Mouse (Mus musculus): ENCODE data around the gene Akap11. TPM values are rescaled to one million over a fixed set of nuclear protein-coding genes. Genes with fewer than 3 reads are reported as not detected.
A peak's percentile ranks its signal among the peaks of the same experiment; 100 is the strongest.

Akap11 gene
- polyA plus RNA-seq (2015; fragmentation: Nextera tagmentation; extraction: Ambion mirVana): 44.0 and 46.3 TPM in 2 replicates

GRCm38 (mm10) chr14:78536281-78537165, at the start of gene Akap11:
Akap11 (minus strand) TSS chr14:78536808.
- Histone ChIP-seq H3K9me3 (ENCODE audit: control insufficient read depth, low read length) (no peaks in the 10 kb centered on the region), H3K4me2 (ENCODE audit: low read length) (peak within 1 kb of the TSS; percentile 82), H3K4me1 (replicated peaks; ENCODE audit: control insufficient read depth, insufficient read depth, low read length) (peaks cover 29% of the 10 kb centered on the region), H3K4me3 (replicated peaks; ENCODE audit: low read length) (peak within 1 kb of the TSS; percentile 98), H3K36me3 (ENCODE audit: control insufficient read depth, insufficient read depth) (no peaks in the 10 kb centered on the region), H3K27ac (ENCODE audit: low read length) (peak within 1 kb of the TSS; percentile 92), H3K9ac (replicated peaks; ENCODE audit: low read depth, low read length) (peak within 1 kb of the TSS; percentile 100), H3K27me3 (replicated peaks; ENCODE audit: control insufficient read depth, insufficient read depth, low read length) (no peaks in the 10 kb centered on the region)
- ATAC-seq: peak; percentile 93
- under 1% methylated on average over 79 of the region's 82 CpGs for WGBS

- Histone ChIP-seq H3K9ac (replicated peaks; ENCODE audit: low read depth, low read length) (no peak overlapping the region), H3K4me2 (ENCODE audit: low read length) (no peak overlapping the region), H3K27me3 (replicated peaks; ENCODE audit: control insufficient read depth, insufficient read depth, low read length) (no peaks in the 10 kb centered on the region), H3K36me3 (ENCODE audit: control insufficient read depth, insufficient read depth) (peaks cover 9% of the 10 kb centered on the region), H3K27ac (ENCODE audit: low read length) (no peak overlapping the region), H3K4me1 (replicated peaks; ENCODE audit: control insufficient read depth, insufficient read depth, low read length) (no peaks in the 10 kb centered on the region), H3K9me3 (ENCODE audit: control insufficient read depth, low read length) (no peaks in the 10 kb centered on the region), H3K4me3 (replicated peaks; ENCODE audit: low read length) (no peak overlapping the region)
- WGBS: 87% methylated on average over 13 of the region's 13 CpGs
- ATAC-seq: no peak
Measured at GRCm38 (mm10) chr14:78584222-78584621, 47.6 kb upstream of the Akap11 start.

GRCm38 (mm10) chr14:78583168-78583567, 46.6 kb upstream of the Akap11 start:
- ATAC-seq: no peak
- Histone ChIP-seq H3K27me3 (replicated peaks; ENCODE audit: control insufficient read depth, insufficient read depth, low read length) (no peaks in the 10 kb centered on the region), H3K4me1 (replicated peaks; ENCODE audit: control insufficient read depth, insufficient read depth, low read length) (no peaks in the 10 kb centered on the region), H3K4me2 (ENCODE audit: low read length) (no peak overlapping the region), H3K4me3 (replicated peaks; ENCODE audit: low read length) (no peak overlapping the region), H3K9ac (replicated peaks; ENCODE audit: low read depth, low read length) (no peak overlapping the region), H3K27ac (ENCODE audit: low read length) (no peak overlapping the region), H3K36me3 (ENCODE audit: control insufficient read depth, insufficient read depth) (peaks cover 9% of the 10 kb centered on the region), H3K9me3 (ENCODE audit: control insufficient read depth, low read length) (no peaks in the 10 kb centered on the region)

DNA sequence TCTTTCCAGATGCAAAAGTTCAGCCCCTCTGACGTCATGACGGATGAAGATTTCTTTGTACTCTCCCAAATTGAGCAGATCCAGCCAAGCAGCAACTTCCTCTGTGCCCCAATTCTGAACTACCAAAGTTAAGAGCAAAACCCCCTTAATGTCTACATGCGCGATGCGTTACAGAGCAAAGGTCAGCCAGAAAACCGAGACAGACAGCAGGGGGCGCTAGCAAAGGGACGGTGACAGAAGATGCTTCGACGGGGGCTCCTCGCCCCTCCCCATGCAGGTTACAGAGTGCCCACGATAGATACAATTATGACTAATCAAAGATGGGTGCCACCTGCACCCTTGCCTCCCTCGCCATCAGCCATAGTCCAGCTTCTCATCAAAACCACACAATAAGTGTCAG, 39.3 kb upstream of the Akap11 start:
- Histone ChIP-seq H3K4me1 (replicated peaks; ENCODE audit: control insufficient read depth, insufficient read depth, low read length) (no peaks in the 10 kb centered on the region), H3K9ac (replicated peaks; ENCODE audit: low read depth, low read length) (no peak overlapping the region), H3K27me3 (replicated peaks; ENCODE audit: control insufficient read depth, insufficient read depth, low read length) (no peaks in the 10 kb centered on the region), H3K4me2 (ENCODE audit: low read length) (no peak overlapping the region), H3K4me3 (replicated peaks; ENCODE audit: low read length) (no peak overlapping the region), H3K27ac (ENCODE audit: low read length) (no peak overlapping the region), H3K9me3 (ENCODE audit: control insufficient read depth, low read length) (no peaks in the 10 kb centered on the region), H3K36me3 (ENCODE audit: control insufficient read depth, insufficient read depth) (peaks cover 6% of the 10 kb centered on the region)
- no peak for ATAC-seq
- 79% methylated on average over 13 of the region's 13 CpGs for WGBS

DNA sequence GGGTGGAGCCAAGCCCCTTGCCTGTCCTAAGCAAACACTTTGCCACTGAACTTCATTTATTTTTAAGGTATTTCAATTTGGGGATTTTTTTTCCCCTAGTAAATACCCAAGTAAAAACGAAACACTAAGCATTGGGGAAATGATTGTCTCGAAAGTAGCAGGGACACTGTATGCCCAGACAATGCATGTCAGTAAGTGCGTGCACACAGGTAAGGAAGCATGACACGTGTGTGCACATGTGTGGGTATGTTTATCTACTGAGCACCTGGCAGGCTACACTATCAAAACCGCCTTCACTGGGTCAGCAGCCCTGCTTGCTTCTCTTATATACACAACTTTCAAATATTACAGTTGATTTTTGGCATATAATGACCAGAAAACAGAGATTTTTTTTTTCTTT, 31.8 kb upstream of the Akap11 start:
- Histone ChIP-seq H3K9me3 (ENCODE audit: control insufficient read depth, low read length) (no peaks in the 10 kb centered on the region), H3K4me3 (replicated peaks; ENCODE audit: low read length) (no peak overlapping the region), H3K36me3 (ENCODE audit: control insufficient read depth, insufficient read depth) (no peaks in the 10 kb centered on the region), H3K9ac (replicated peaks; ENCODE audit: low read depth, low read length) (no peak overlapping the region), H3K4me2 (ENCODE audit: low read length) (no peak overlapping the region), H3K27ac (ENCODE audit: low read length) (no peak overlapping the region), H3K4me1 (replicated peaks; ENCODE audit: control insufficient read depth, insufficient read depth, low read length) (no peaks in the 10 kb centered on the region), H3K27me3 (replicated peaks; ENCODE audit: control insufficient read depth, insufficient read depth, low read length) (no peaks in the 10 kb centered on the region)
- WGBS: 93% methylated on average over 5 of the region's 5 CpGs
- no peak for ATAC-seq

- no peak overlapping the region for H3K27ac ChIP-seq (ENCODE audit: low read length)
- H3K27me3 ChIP-seq (replicated peaks; ENCODE audit: control insufficient read depth, insufficient read depth, low read length): no peaks in the 10 kb centered on the region
- no peaks in the 10 kb centered on the region; the same call in 1 of the 2 replicates for H3K4me1 ChIP-seq (replicated peaks; ENCODE audit: control insufficient read depth, insufficient read depth, low read length)
- H3K36me3 ChIP-seq (ENCODE audit: control insufficient read depth, insufficient read depth): no peaks in the 10 kb centered on the region
- H3K9me3 ChIP-seq (ENCODE audit: control insufficient read depth, low read length): no peaks in the 10 kb centered on the region
- no peak overlapping the region for H3K4me3 ChIP-seq (replicated peaks; ENCODE audit: low read length)
- 81% methylated on average over 4 of the region's 4 CpGs for WGBS
- no peak for ATAC-seq
- no peak overlapping the region for H3K4me2 ChIP-seq (ENCODE audit: low read length)
- H3K9ac ChIP-seq (replicated peaks; ENCODE audit: low read depth, low read length): no peak overlapping the region
Measured at GRCm38 (mm10) chr14:78566431-78566830, 29.8 kb upstream of the Akap11 start.

- Histone ChIP-seq H3K9me3 (ENCODE audit: control insufficient read depth, low read length) (no peaks in the 10 kb centered on the region), H3K4me2 (ENCODE audit: low read length) (no peak overlapping the region), H3K9ac (replicated peaks; ENCODE audit: low read depth, low read length) (no peak overlapping the region), H3K27ac (ENCODE audit: low read length) (no peak overlapping the region), H3K4me1 (replicated peaks; ENCODE audit: control insufficient read depth, insufficient read depth, low read length) (no peaks in the 10 kb centered on the region; the same call in 1 of the 2 replicates), H3K4me3 (replicated peaks; ENCODE audit: low read length) (no peak overlapping the region), H3K36me3 (ENCODE audit: control insufficient read depth, insufficient read depth) (no peaks in the 10 kb centered on the region), H3K27me3 (replicated peaks; ENCODE audit: control insufficient read depth, insufficient read depth, low read length) (no peaks in the 10 kb centered on the region)
- 85% methylated on average over 2 of the region's 2 CpGs for WGBS
- no peak for ATAC-seq
Measured at GRCm38 (mm10) chr14:78564292-78564691, 27.7 kb upstream of the Akap11 start.

DNA sequence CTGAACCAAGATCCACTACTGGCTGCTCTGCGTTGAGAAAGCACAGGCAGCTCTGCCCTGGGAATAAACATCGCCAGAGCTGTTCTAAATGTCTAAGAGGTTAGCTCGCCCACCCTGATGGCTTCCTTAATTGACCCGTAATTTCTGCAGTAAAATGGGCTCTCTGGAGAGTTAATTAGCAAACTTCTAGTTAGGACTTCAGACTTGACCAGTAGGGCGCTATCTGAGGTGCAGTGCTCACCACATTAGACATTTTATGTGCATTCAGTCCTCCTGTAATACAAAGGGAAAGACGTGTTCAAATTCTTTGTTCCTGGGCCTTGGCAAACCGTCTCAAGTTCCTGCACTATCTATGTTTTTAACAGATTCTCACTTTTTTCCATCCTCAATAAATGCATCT, 26.6 kb upstream of the Akap11 start:
- WGBS: 48% methylated on average over 7 of the region's 7 CpGs
- H3K4me3 ChIP-seq (replicated peaks; ENCODE audit: low read length): no peak overlapping the region
- no peak overlapping the region for H3K4me2 ChIP-seq (ENCODE audit: low read length)
- no peaks in the 10 kb centered on the region for H3K36me3 ChIP-seq (ENCODE audit: control insufficient read depth, insufficient read depth)
- no peak overlapping the region for H3K9ac ChIP-seq (replicated peaks; ENCODE audit: low read depth, low read length)
- H3K9me3 ChIP-seq (ENCODE audit: control insufficient read depth, low read length): no peaks in the 10 kb centered on the region
- H3K4me1 ChIP-seq (replicated peaks; ENCODE audit: control insufficient read depth, insufficient read depth, low read length): no peaks in the 10 kb centered on the region; the same call in 1 of the 2 replicates
- no peak overlapping the region for H3K27ac ChIP-seq (ENCODE audit: low read length)
- H3K27me3 ChIP-seq (replicated peaks; ENCODE audit: control insufficient read depth, insufficient read depth, low read length): no peaks in the 10 kb centered on the region
- ATAC-seq: no peak

DNA sequence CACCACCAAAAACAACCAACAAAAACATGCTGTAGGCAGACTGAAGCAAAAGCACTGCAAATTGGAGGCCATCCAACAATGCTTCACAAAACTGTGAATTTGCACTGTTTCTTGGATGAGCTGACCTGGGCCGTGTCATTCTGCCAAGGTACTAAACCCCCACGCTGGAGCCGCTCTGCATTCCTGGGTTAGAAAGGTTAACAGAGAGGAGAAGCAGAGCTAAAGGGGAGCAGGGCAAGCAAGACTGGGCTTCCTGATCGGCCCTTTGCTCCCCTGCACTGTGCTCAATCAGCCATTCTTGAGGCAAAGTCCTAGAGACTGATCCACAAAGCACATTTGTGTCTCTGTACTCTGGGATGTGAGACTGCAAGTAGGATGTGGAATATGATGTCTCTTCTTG, 25.5 kb upstream of the Akap11 start:
- H3K27ac ChIP-seq (ENCODE audit: low read length): no peak overlapping the region
- H3K27me3 ChIP-seq (replicated peaks; ENCODE audit: control insufficient read depth, insufficient read depth, low read length): no peaks in the 10 kb centered on the region
- H3K36me3 ChIP-seq (ENCODE audit: control insufficient read depth, insufficient read depth): no peaks in the 10 kb centered on the region
- no peak overlapping the region for H3K4me2 ChIP-seq (ENCODE audit: low read length)
- 66% methylated on average over 4 of the region's 4 CpGs for WGBS
- no peak overlapping the region for H3K4me3 ChIP-seq (replicated peaks; ENCODE audit: low read length)
- H3K4me1 ChIP-seq (replicated peaks; ENCODE audit: control insufficient read depth, insufficient read depth, low read length): no peaks in the 10 kb centered on the region; the same call in 1 of the 2 replicates
- H3K9ac ChIP-seq (replicated peaks; ENCODE audit: low read depth, low read length): no peak overlapping the region
- ATAC-seq: no peak
- H3K9me3 ChIP-seq (ENCODE audit: control insufficient read depth, low read length): no peaks in the 10 kb centered on the region
